Mouse (Mus musculus) left cerebral cortex, adult 8-10 months (tissue): ENCODE measurements at regions not wholly inside any gene's neighbourhood (a gene's known extent, or its start where the extent isn't known, plus 50 kb on each side); places are given as distances from the start of the nearest gene placed in this dataset.
A peak's percentile ranks its signal among the peaks of the same experiment; 100 is the strongest.

Experiments used
- DNase-seq, 2 experiments: peaks; one replicate each; pipeline ENCODE4 v3.0.0; 2022; ENCODE audit warnings: low spot score in 2 of 2

- no peak for DNase-seq
Observed at GRCm38 (mm10) chr5:83091483-83091882, 263.5 kb downstream of the Tecrl start.

- peak in 1 of 2 experiments; percentile 61 for DNase-seq
Observed at GRCm38 (mm10) chr5:83054819-83055218, 300.2 kb downstream of the Tecrl start.

- no peak for DNase-seq
Observed at GRCm38 (mm10) chr5:83047214-83047613, 307.8 kb downstream of the Tecrl start.

GRCm38 (mm10) chr5:83029703-83030102 lies 325.3 kb downstream of the Tecrl start:
- DNase-seq = no peak

- no peak for DNase-seq
Observed at GRCm38 (mm10) chr5:83006038-83006437, 349.0 kb downstream of the Tecrl start.

- DNase-seq = no peak
Observed at GRCm38 (mm10) chr5:82989056-82989455, 365.9 kb downstream of the Tecrl start.

GRCm38 (mm10) chr5:82969315-82969714 lies 385.7 kb downstream of the Tecrl start:
- no peak for DNase-seq

GRCm38 (mm10) chr5:82966824-82967223 lies 388.2 kb downstream of the Tecrl start:
- no peak for DNase-seq

GRCm38 (mm10) chr5:82966180-82966579 lies 388.8 kb downstream of the Tecrl start:
- DNase-seq = peak in 1 of 2 experiments; percentile 26

- peak in 1 of 2 experiments; percentile 11 for DNase-seq
Observed at GRCm38 (mm10) chr5:82964513-82964912, 390.5 kb downstream of the Tecrl start.

GRCm38 (mm10) chr5:82956012-82956411 lies 399.0 kb downstream of the Tecrl start:
- no peak for DNase-seq

- no peak for DNase-seq
Observed at GRCm38 (mm10) chr5:82947060-82947459, 407.9 kb downstream of the Tecrl start.

- DNase-seq = no peak
Observed at GRCm38 (mm10) chr5:82939786-82940185, 415.2 kb downstream of the Tecrl start.

- DNase-seq = peak; percentile 16 to 74
Observed at GRCm38 (mm10) chr5:82899347-82899746, 455.6 kb downstream of the Tecrl start.

- no peak for DNase-seq
Observed at GRCm38 (mm10) chr5:82898912-82899311, 456.1 kb downstream of the Tecrl start.

GRCm38 (mm10) chr5:82898389-82898788 lies 456.6 kb downstream of the Tecrl start:
- peak in 1 of 2 experiments; percentile 42 for DNase-seq

- no peak for DNase-seq
Observed at GRCm38 (mm10) chr5:82869264-82869663, 485.7 kb downstream of the Tecrl start.

- no peak for DNase-seq
Observed at GRCm38 (mm10) chr5:82864347-82864746, 490.6 kb downstream of the Tecrl start.

GRCm38 (mm10) chr5:82825327-82825726 lies 529.7 kb downstream of the Tecrl start:
- peak in 1 of 2 experiments; percentile 17 for DNase-seq

GRCm38 (mm10) chr5:82793197-82793596 lies 561.8 kb downstream of the Tecrl start:
- no peak for DNase-seq
